In the genomic region with DNA sequence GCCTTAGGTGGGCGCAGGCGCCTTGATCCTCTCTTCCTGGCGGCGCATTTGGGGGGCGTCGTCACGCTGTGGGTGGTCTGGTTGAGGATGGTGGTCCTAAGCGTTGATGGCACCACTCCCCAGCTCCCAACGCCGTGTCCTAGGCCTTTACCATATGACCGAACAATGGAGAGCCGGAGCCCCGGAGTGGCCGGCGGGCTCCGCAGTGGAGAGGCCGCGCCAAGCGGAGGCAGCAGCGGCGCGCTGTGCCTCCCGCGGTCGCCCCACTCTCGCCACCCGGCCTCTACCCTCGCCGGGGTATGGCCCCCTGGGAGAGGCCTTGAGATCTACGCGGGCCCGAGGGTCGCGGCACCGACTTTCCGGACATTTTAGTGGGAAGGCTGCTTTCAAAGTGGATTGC, we compare ENCODE assay signal across 8 mouse cellular contexts. TPM values are rescaled to one million over a fixed set of nuclear protein-coding genes. Genes with fewer than 3 reads are reported as not detected.
DNase-seq lines count a peak whose midpoint lies in the region; ATAC-seq lines count a peak whose summit lies in the region.

No protein-coding gene starts in this region.

- peaks cover 26% of the 10 kb centered on the region for H3K36me3 ChIP-seq in kidney, embryonic 14.5 days (ENCODE audit: control insufficient read depth, insufficient read depth, low read length)
- peaks cover 4% of the 10 kb centered on the region; the same call in 1 of the 2 replicates for H3K36me3 ChIP-seq in intestine, embryonic 16.5 days (ENCODE audit: control insufficient read depth, insufficient read depth, low read length)
- peaks cover 29% of the 10 kb centered on the region for H3K36me3 ChIP-seq in midbrain, embryonic 10.5 days

- H3K27ac ChIP-seq in kidney, embryonic 14.5 days (ENCODE audit: low read depth, low read length): peak overlapping the region; percentile 95
- H3K27ac ChIP-seq in intestine, embryonic 16.5 days (ENCODE audit: low read length): peak overlapping the region; percentile 96
- H3K27ac ChIP-seq in midbrain, embryonic 10.5 days (replicated peaks): peak overlapping the region; percentile 93

- 0% methylated on average over 36 of the region's 36 CpGs for WGBS in kidney, embryonic 14.5 days
- under 1% methylated on average over 36 of the region's 36 CpGs for WGBS in intestine, embryonic 16.5 days
- under 1% methylated on average over 36 of the region's 36 CpGs for WGBS in midbrain, embryonic 10.5 days

- H3K9me3 ChIP-seq in kidney, embryonic 14.5 days (ENCODE audit: control insufficient read depth, low read length): no peaks in the 10 kb centered on the region
- no peaks in the 10 kb centered on the region for H3K9me3 ChIP-seq in intestine, embryonic 16.5 days (ENCODE audit: control insufficient read depth, low read length)
- H3K9me3 ChIP-seq in midbrain, embryonic 10.5 days (replicated peaks): no peaks in the 10 kb centered on the region

- H3K4me3 ChIP-seq in kidney, embryonic 14.5 days (ENCODE audit: low read length): peak overlapping the region; percentile 88
- H3K4me3 ChIP-seq in intestine, embryonic 16.5 days (ENCODE audit: low read length): peak overlapping the region; percentile 82
- peak overlapping the region; percentile 90 for H3K4me3 ChIP-seq in midbrain, embryonic 10.5 days

- ATAC-seq in kidney, embryonic 14.5 days (ENCODE audit: low FRiP score, low TSS enrichment): no peak; the same call in 1 of the 2 replicates
- ATAC-seq in erythroid progenitor cell, adult 5-6 weeks (replicated peaks; ENCODE audit: low FRiP score, poor library complexity, severe bottlenecking): peak; percentile 20; the same call in 1 of the 2 replicates
- ATAC-seq in intestine, embryonic 16.5 days: peak; percentile 39

- H3K27me3 ChIP-seq in kidney, embryonic 14.5 days (ENCODE audit: control insufficient read depth, insufficient read depth, low read length): no peaks in the 10 kb centered on the region
- no peaks in the 10 kb centered on the region for H3K27me3 ChIP-seq in intestine, embryonic 16.5 days (replicated peaks; ENCODE audit: control insufficient read depth, insufficient read depth, low read length)
- no peaks in the 10 kb centered on the region for H3K27me3 ChIP-seq in midbrain, embryonic 10.5 days (ENCODE audit: low read depth, poor library complexity, severe bottlenecking)

- H3K9ac ChIP-seq in kidney, embryonic 14.5 days (ENCODE audit: low read depth, low read length): peak overlapping the region; percentile 85
- peak overlapping the region; percentile 89 for H3K9ac ChIP-seq in intestine, embryonic 16.5 days (ENCODE audit: low read depth, low read length)

- peaks cover 10% of the 10 kb centered on the region; the same call in 1 of the 2 replicates for H3K4me1 ChIP-seq in kidney, embryonic 14.5 days (ENCODE audit: control insufficient read depth, insufficient read depth, low read length)
- H3K4me1 ChIP-seq in intestine, embryonic 16.5 days (ENCODE audit: control insufficient read depth, insufficient read depth, low read length): peaks cover 9% of the 10 kb centered on the region; the same call in 1 of the 2 replicates
- H3K4me1 ChIP-seq in midbrain, embryonic 10.5 days: peaks cover 38% of the 10 kb centered on the region

- H3K4me2 ChIP-seq in kidney, embryonic 14.5 days (replicated peaks; ENCODE audit: low read depth, low read length): peak overlapping the region; percentile 81
- peak overlapping the region; percentile 86 for H3K4me2 ChIP-seq in intestine, embryonic 16.5 days (ENCODE audit: low read depth, low read length)

- DNase-seq in kidney, adult 8-10 months: no peak
- peak; percentile 66 for DNase-seq in NIH3T3 (ENCODE audit: low read depth)
- DNase-seq in midbrain, embryonic 10.5 days (ENCODE audit: low spot score): no peak
- no peak for DNase-seq in left cerebral cortex, adult 8-10 months (ENCODE audit: low spot score in 2 of 2)
- DNase-seq in layer of hippocampus, postnatal 14 days (ENCODE audit: low spot score in 2 of 2): no peak

RNA-seq across cellular contexts. Expression of a gene that starts 0.4 kb away (rescaled TPM):
- 0.38 and 0.50 TPM in 2 replicates for polyA plus RNA-seq in kidney, embryonic 14.5 days (2014; fragmentation: Nextera tagmentation; extraction: Ambion mirVana)
- total RNA-seq in erythroid progenitor cell, adult 5-6 weeks (2015; ENCODE audit: low replicate concordance): 0.72 TPM in 1 of 2 replicates, not detected in the other
- 0.61 and 1.9 TPM in 2 replicates for total RNA-seq in erythroid progenitor cell, adult 5-6 weeks (2017; ENCODE audit: low replicate concordance)
- polyA plus RNA-seq in intestine, embryonic 16.5 days (2015; fragmentation: Nextera tagmentation; extraction: Ambion mirVana): 0.18 and 0.21 TPM in 2 replicates
- 0.39 and 0.42 TPM in 2 replicates for polyA plus RNA-seq in midbrain, embryonic 10.5 days (2016; fragmentation: Nextera tagmentation; extraction: Ambion mirVana)
- 1 to 10 TPM; 2.4 to 3.7 (median 3.0) TPM for total RNA-seq in left cerebral cortex, adult 8-10 months (2022)
- total RNA-seq in layer of hippocampus, postnatal 14 days (2021): 1 to 10 TPM; 1.7 to 2.8 TPM

RNA-seq across cellular contexts. Expression of a gene that starts 0.6 kb away (rescaled TPM):
- polyA plus RNA-seq in kidney, embryonic 14.5 days (2014; fragmentation: Nextera tagmentation; extraction: Ambion mirVana): 132 and 139 TPM in 2 replicates
- 72.9 and 80.7 TPM in 2 replicates for total RNA-seq in erythroid progenitor cell, adult 5-6 weeks (2015; ENCODE audit: low replicate concordance)
- total RNA-seq in erythroid progenitor cell, adult 5-6 weeks (2017; ENCODE audit: low replicate concordance): 123 and 127 TPM in 2 replicates
- polyA plus RNA-seq in intestine, embryonic 16.5 days (2015; fragmentation: Nextera tagmentation; extraction: Ambion mirVana): 61.0 and 66.0 TPM in 2 replicates
- polyA plus RNA-seq in midbrain, embryonic 10.5 days (2016; fragmentation: Nextera tagmentation; extraction: Ambion mirVana): 130 and 133 TPM in 2 replicates
- 1,000 to 10,000 TPM; 1,837 to 2,236 (median 2,010) TPM for total RNA-seq in left cerebral cortex, adult 8-10 months (2022)
- 1,000 to 10,000 TPM; 1,538 to 1,706 TPM for total RNA-seq in layer of hippocampus, postnatal 14 days (2021)

RNA-seq across cellular contexts. Expression of a gene that starts 8.8 kb away (rescaled TPM):
- not detected in 2 replicates for polyA plus RNA-seq in kidney, embryonic 14.5 days (2014; fragmentation: Nextera tagmentation; extraction: Ambion mirVana)
- not detected in 2 replicates for total RNA-seq in erythroid progenitor cell, adult 5-6 weeks (2015; ENCODE audit: low replicate concordance)
- not detected in 2 replicates for total RNA-seq in erythroid progenitor cell, adult 5-6 weeks (2017; ENCODE audit: low replicate concordance)
- not detected in 2 replicates for polyA plus RNA-seq in intestine, embryonic 16.5 days (2015; fragmentation: Nextera tagmentation; extraction: Ambion mirVana)
- not detected in 2 replicates for polyA plus RNA-seq in midbrain, embryonic 10.5 days (2016; fragmentation: Nextera tagmentation; extraction: Ambion mirVana)
- not detected for total RNA-seq in left cerebral cortex, adult 8-10 months (2022)
- total RNA-seq in layer of hippocampus, postnatal 14 days (2021): not detected

RNA-seq across cellular contexts. Expression of a gene that starts 26.2 kb away (rescaled TPM):
- polyA plus RNA-seq in kidney, embryonic 14.5 days (2014; fragmentation: Nextera tagmentation; extraction: Ambion mirVana): 0.51 and 0.61 TPM in 2 replicates
- total RNA-seq in erythroid progenitor cell, adult 5-6 weeks (2015; ENCODE audit: low replicate concordance): not detected in 2 replicates
- 0.13 TPM in 1 of 2 replicates, not detected in the other for total RNA-seq in erythroid progenitor cell, adult 5-6 weeks (2017; ENCODE audit: low replicate concordance)
- 0.07 and 0.10 TPM in 2 replicates for polyA plus RNA-seq in intestine, embryonic 16.5 days (2015; fragmentation: Nextera tagmentation; extraction: Ambion mirVana)
- polyA plus RNA-seq in midbrain, embryonic 10.5 days (2016; fragmentation: Nextera tagmentation; extraction: Ambion mirVana): 0.49 and 0.83 TPM in 2 replicates
- not detected for total RNA-seq in left cerebral cortex, adult 8-10 months (2022)
- total RNA-seq in layer of hippocampus, postnatal 14 days (2021): not detected

RNA-seq across cellular contexts. Expression of a gene that starts 56.4 kb away (rescaled TPM):
- not detected in 2 replicates for polyA plus RNA-seq in kidney, embryonic 14.5 days (2014; fragmentation: Nextera tagmentation; extraction: Ambion mirVana)
- not detected in 2 replicates for total RNA-seq in erythroid progenitor cell, adult 5-6 weeks (2015; ENCODE audit: low replicate concordance)
- not detected in 2 replicates for total RNA-seq in erythroid progenitor cell, adult 5-6 weeks (2017; ENCODE audit: low replicate concordance)
- polyA plus RNA-seq in intestine, embryonic 16.5 days (2015; fragmentation: Nextera tagmentation; extraction: Ambion mirVana): not detected in 2 replicates
- not detected in 2 replicates for polyA plus RNA-seq in midbrain, embryonic 10.5 days (2016; fragmentation: Nextera tagmentation; extraction: Ambion mirVana)
- total RNA-seq in left cerebral cortex, adult 8-10 months (2022): 1 to 10 TPM; 1.1 to 2.0 (median 1.4) TPM
- 1 to 10 TPM in 1 of 2 experiments, under 1 TPM in 1; 0.88 to 1.0 TPM for total RNA-seq in layer of hippocampus, postnatal 14 days (2021)

Comparison
In these comparisons a context has a peak if more than half of its experiments do, and no peak if none do; other contexts are left out.
1. RNA of a gene that starts 0.6 kb away (total RNA-seq): 1,837 to 2,236 TPM in left cerebral cortex, adult 8-10 months and 1,538 to 1,706 TPM in layer of hippocampus, postnatal 14 days; 72.9 to 127 TPM in erythroid progenitor cell, adult 5-6 weeks; every median in the first group is over 10 times any median in the second.
2. Peak in every context shown above with its lines, with median percentiles within 50 percentile points of each other: H3K27ac ChIP-seq and H3K4me3 ChIP-seq.